Mouse (Mus musculus) ES-Bruce4 (cell line): ENCODE results near the gene Ttll10.

Source experiments
- CTCF ChIP-seq: IDR thresholded peaks from one replicate; pipeline ENCODE4 v1.8.1; 2011; ENCODE audit warnings: low read depth, low read length
- POLR2A ChIP-seq: IDR thresholded peaks from one replicate; pipeline ENCODE4 v1.8.1; 2011; ENCODE audit warnings: low read length; ENCODE audit not compliant: insufficient read depth

DNA sequence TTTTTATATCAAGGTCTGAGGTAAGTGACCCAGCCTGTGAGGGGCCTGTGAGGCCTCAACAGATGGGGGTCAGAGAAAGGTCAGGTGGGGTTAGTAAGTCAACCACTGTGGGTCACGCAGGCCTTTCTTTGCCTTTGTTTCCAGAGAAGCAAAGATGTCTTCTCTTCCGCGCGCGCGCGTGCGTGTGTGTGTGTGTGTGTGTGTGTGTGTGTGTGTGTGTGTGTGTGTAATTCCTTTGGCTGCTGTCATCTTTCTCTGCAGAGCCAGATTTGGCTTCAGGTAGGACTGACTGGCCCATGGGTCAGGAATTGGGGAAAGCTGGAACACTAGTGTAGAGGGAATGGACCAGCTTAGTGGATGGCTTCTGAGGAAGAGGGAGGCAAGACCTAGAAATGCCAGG is 10.5 kb upstream of the Ttll10 start:
- TF ChIP-seq CTCF (no peak), POLR2A (no peak)
